ENCODE assay signal across 26 mouse cellular contexts in genomic region chr13:8913890-8914289, GRCm38 (mm10). TPM values are rescaled to one million over a fixed set of nuclear protein-coding genes. Genes with fewer than 3 reads are reported as not detected.
"Had no signal": no experiment of that assay in that cellular context is flagged by ENCODE, and none has a peak within 500 bp of the region (broad histone marks: within the 10 kb centered on the region; RNA-seq: fewer than 3 reads in every experiment).

No protein-coding gene starts in this region.

RNA-seq across cellular contexts. Expression of gene Gm9745, which starts 34.1 kb away (rescaled TPM):
- polyA plus RNA-seq: heart, embryonic 10.5 days; heart, embryonic 11.5 days; heart, embryonic 12.5 days; heart, embryonic 13.5 days; heart, embryonic 14.5 days; heart, embryonic 15.5 days; heart, embryonic 16.5 days; heart, postnatal 0 days; hindbrain, embryonic 10.5 days; hindbrain, embryonic 11.5 days; hindbrain, embryonic 12.5 days; hindbrain, embryonic 13.5 days; hindbrain, embryonic 14.5 days; hindbrain, embryonic 15.5 days; hindbrain, embryonic 16.5 days; hindbrain, postnatal 0 days; inflammation-experienced regulatory T-cells, adult 6 months; intestine, embryonic 14.5 days; intestine, embryonic 15.5 days; intestine, embryonic 16.5 days; intestine, postnatal 0 days; kidney, embryonic 14.5 days; kidney, embryonic 15.5 days; kidney, embryonic 16.5 days; kidney, postnatal 0 days; large intestine, adult 2 months had no signal

RNA-seq across cellular contexts. Expression of gene Idi2, which starts 38.8 kb away (rescaled TPM):
- polyA plus RNA-seq: heart, embryonic 10.5 days; heart, embryonic 12.5 days; heart, embryonic 13.5 days; heart, embryonic 14.5 days; heart, embryonic 15.5 days; heart, postnatal 0 days; hindbrain, embryonic 10.5 days; hindbrain, embryonic 11.5 days; hindbrain, embryonic 12.5 days; hindbrain, embryonic 13.5 days; hindbrain, embryonic 14.5 days; hindbrain, embryonic 15.5 days; hindbrain, embryonic 16.5 days; hindbrain, postnatal 0 days; inflammation-experienced regulatory T-cells, adult 6 months; intestine, embryonic 14.5 days; intestine, embryonic 15.5 days; intestine, embryonic 16.5 days; intestine, postnatal 0 days; kidney, embryonic 14.5 days; kidney, embryonic 15.5 days; kidney, embryonic 16.5 days; kidney, postnatal 0 days; large intestine, adult 2 months had no signal
